Mouse (Mus musculus): ENCODE measurements around the gene Dpm3.

DNA sequence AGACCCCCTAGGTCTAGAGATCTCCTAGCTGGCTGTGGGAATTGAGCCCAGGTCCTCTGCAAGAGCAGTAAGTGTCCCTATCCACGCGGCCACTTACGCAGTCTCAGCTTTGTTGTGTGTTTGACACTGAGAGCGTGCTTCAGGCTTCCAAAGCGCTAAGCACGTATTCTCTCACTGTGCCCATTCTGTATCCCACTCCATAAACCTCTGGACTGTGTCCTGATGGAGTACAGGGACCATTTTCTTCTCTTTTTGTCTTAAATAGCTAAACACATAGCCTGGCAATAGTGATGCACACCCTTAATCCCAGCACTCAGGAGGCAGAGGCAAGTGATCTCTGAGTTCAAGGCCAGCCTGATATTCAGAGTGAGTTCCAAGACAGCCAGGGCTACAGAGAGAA is 39.8 kb downstream of the Dpm3 start:
- no peak for TF ChIP-seq CTCF (IDR thresholded peaks at IDR 0.05; ENCODE audit: low read depth, low read length)
- no peak for TF ChIP-seq GATA1 (IDR thresholded peaks at IDR 0.05; ENCODE audit: borderline replicate concordance, low read length)
